Mouse (Mus musculus) thymus, postnatal 10 days (tissue): Measurements from ENCODE around the gene Angptl6.

Source experiments
- DNase-seq, 2 experiments: peaks; one replicate each; pipeline ENCODE4 v3.0.0; 2021; ENCODE audit warnings: low spot score in 2 of 2

Gene Angptl6

DNA sequence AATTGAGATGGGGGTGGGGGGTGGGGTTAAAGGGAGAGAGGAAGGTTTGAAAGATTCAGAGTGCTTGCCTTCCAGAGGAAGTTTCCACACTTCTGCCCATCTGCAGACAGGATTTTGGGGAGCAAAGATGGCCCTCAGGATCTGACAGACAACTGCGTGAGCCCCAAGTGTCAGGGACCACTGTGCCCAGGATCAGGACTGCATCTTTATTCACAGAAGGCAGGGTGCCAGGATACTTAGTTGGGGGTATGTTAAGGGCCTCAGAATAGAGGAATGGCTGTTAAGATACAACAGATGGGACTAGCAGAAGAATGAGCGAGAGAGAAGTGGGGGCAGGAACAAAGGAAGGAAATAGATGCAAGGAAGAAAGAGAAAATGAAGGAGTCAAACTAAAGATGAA lies 7.0 kb upstream of the Angptl6 start:
- no peak for DNase-seq

DNA sequence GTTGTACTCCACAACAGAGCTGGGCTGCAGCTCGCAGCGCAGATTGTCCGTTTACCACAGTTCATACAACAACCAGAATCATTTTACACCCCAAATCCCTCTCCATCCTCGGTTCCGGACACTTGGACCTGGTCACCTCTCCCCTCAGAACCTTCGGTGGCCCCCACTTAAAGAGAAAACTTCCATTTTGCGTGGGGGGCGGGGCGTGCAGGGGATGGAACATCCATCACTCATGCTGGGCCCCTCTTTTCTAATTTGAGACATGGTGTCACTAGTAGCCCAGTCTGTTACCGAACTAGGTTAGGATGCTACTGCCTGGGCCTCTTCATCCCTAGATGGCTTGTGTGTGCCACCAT lies 839 bp downstream of the Angptl6 start:
- DNase-seq = peak; percentile 34 to 61

DNA sequence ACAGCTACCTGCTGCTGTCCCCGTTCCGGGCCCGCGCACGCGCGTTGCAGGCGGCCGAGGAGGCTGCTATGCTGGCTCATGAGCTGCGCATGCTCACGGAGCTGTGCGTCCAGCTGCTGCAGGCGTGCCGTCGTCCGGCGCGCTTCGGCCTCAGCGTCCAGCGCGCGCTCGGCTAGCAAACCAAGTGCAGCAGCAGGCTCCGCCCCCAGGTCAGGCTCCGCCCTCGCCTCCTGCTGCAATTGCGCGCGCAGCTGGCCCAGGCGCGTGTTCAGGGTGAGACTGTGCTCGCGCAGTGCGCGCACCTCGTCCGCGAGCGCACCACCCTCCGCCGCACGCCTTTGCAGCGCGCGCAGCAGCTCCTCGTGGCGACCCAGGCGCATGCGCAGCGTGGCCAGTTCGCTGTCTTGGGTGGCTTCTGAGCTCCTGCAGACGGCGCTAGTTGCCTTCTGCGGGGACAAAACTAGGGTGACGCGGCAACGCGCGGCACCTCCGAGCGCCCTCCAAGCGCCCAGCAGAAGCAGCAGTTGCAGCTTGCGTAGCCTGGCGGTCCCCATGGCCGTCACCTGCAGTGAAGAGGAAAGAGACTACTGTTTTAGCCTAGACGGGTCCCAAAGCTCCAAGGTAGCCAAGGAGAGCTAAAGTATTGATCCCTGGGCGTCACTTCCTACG lies 1.4 kb downstream of the Angptl6 start:
- peak; percentile 98 to 99 for DNase-seq

DNA sequence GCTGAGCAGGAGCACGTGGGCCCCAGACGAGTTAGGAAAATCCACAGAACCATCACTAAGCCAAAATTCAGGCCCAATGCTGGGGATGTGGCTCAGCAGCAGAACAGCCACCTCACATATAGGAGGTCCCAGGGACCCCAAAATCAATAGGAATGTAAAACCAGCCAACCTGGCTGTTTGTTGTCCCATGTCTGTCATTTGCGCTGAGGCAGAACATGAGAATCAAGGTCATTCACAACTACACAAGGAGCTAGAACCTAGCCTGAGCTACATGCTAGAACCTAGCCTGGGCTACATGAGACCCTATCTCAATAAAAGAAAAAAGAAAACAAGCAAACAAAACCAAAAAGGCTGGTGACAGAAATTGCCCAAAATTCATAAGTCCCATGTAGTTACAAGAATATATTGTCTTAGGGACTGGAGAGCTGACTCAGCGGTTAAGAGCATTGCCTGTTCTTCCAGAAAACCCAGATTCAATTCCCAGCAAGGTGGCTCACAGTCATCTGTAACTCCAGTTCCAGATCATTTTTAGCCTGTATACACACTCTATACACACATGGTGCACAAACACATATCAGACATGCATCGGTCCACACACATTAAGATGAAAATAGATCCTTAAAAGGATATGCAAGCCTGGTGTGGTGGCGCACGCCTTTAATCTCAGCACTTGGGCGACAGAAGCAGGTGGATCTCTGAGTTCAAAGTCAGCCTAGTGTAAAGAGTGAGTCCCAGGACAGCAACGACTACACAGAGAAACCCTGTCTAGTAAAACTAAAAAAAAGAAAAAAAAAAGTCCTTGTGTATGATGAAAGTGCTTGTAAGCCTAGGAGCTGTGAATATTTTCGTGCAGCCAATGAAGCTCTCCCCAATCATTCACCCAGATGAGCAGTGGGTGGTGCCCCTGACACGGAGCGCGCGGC lies 2.1 kb downstream of the Angptl6 start:
- no peak for DNase-seq

DNA sequence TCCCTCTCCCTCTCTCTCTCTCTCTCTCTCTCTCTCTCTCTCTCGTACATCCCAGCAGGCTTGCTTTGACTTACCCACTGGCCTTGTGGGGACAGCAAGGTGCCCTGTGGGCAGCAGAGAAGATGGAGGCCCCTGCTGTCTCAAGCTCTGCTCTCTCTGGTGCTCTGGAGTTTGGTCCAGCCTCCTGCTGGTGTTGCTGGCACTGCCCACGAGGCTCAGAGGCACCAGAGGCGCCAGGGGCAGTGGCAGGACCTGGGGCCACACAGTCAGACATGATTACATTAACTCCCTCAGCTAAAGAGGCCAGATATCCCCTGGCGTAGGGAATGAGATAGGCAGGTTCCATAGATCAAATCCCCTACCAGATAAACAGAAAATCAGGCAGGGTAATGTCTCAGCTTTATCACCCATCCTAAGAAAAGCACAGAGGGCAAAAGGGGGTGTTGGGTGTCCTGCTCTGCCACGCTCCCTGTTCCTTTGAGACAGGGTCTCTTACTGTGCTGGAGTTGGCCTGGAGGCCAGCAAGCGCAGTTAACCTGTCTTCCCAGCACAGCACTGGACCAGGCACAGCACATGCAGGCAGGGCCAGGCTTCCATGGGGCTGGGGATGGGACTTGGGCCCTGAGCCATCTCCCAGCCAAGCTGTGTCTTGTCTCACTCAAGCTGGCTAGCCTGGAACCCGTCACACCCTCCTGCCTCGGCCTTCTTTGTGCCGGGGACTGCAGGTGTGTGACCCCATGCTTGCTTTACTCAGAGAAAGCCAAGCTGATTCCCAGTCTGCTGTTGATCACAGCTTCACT lies 3.0 kb downstream of the Angptl6 start:
- no peak for DNase-seq

DNA sequence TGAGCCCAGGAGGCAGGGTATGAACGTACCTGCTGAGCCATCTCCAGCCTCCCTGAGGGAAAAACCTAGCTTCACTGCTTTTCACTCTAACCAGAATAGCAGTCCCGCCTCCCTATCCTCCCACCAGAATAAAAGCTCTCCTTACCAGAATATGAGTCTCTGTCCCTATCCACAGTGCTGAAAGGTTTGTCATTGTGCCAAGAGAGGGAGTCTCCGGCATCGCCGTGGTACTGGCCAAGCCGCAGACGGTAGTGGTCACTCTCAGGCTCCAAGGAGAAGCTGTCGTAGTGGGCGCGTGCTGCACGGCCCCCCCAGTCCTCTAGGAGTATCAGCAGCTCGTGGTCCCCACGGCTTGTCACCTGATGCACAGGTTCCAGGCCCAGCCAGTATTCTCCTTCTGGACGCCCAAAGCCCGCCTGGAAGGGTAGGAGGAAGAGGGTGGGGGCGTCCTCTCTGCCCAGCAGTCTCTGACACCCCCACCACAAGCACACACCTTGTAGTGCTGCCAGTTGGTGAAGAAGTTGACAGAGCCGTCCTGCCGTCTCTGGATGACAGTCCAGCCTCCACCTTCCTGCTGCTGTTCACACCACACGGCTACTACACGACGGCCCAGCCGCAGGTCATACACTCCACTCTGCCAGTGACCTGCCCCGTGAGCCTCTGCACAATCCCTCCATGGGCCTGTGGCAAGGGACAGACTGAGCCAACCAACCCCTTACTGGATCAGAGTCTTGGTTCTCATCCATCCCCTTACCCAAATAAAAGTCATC lies 4.3 kb downstream of the Angptl6 start:
- DNase-seq = no peak

DNA sequence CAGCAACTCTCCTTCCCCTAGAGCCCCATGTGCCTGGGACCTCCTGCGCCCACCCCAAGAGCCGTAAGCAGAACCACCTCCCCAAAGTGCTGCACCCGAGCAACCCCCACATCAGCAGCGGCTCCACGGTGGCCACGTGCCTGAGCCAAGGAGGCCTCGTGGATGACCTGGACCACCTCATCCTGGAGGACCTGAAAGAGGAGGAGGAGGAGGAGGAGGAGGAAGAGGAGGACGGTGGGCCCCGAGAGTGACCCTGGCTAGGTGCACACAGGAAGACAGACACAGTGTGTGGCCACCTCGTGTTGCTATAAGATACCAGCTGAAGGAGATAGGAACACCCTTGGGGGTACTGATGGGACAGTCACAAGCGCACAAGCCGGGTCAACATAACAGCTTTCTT lies 6.0 kb downstream of the Angptl6 start:
- DNase-seq = no peak

DNA sequence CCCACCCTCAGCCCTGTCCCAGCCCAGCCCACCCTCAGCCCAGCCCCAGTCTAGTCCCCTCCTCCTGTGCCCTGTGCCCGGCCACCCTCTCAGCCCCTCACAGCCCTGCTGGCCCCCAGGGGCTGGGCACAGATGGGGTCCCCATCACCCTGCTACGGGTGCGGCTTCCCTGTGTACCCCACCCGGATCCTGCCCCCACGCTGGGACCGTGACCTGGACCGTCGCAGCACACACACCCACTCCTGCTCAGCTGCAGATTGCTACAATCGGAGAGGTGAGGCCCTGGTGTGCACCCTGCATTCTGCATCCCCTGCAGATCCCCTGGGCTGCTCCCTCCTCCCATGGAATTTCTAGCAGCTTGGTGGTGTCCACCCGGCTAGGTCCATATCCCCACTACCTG lies 6.5 kb downstream of the Angptl6 start:
- DNase-seq = no peak

DNA sequence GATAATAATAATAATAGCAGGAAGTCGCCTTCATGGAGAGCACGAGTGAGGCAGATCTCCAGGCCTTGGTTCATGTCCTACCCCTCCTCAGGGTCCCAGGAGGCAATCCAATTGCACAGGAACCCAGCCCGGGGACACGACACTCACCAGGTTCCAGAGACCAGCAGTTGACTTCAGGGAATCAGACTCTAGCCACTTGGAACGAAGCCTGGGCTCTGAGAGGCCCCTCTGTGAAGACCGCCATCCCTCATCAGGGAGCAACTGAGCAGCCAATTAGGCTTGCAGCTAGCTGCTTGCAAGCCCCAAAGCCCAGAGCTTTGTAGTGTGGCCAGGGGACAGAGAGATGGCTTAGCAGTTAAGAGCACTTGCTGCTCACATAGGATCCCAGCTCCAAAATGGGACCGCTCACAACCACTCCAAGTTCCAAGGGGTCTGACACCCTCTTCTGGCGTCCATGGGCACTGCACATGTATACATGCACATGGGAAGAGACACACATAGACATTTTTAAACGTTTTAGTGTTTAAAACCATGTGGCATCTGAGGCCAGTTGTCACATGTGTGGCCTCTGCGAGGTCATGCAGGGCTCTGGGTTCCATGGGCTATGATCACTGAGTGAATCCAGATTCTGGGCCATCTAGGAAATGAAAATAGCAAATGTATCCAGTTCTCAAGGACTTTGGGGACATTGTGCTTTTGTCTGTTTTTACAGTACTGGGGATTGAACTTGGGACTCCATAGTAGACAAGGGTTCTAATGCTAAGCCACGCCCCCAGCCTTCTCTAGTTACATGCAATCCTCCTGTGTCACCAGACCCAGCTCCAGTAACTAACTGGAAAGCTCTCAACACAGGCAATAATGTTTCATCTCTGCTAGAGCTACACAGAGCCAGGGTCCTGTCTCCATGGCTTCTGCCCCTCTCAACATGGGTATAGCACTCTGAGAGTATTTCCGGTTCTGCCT lies 9.0 kb downstream of the Angptl6 start:
- DNase-seq = no peak

DNA sequence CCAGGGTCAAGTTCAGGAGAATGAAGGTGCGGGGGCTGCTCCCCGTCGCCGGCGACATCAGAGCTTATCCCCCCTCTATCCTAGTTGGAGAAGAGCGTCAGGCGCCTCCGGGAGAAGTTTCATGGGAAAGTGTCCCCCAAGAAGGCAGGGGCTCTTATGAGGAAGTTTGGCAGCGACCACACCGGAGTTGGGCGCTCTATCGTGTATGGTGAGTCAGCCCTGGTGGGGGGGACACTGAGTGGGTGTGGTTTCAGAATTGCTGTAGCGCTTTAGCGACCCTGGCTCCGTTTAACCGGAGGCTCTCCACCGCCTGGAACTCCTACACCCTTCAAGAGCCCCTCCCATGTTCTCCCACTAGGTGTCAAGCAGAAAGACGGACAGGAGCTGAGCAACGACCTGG lies 10.3 kb downstream of the Angptl6 start:
- DNase-seq = no peak

DNA sequence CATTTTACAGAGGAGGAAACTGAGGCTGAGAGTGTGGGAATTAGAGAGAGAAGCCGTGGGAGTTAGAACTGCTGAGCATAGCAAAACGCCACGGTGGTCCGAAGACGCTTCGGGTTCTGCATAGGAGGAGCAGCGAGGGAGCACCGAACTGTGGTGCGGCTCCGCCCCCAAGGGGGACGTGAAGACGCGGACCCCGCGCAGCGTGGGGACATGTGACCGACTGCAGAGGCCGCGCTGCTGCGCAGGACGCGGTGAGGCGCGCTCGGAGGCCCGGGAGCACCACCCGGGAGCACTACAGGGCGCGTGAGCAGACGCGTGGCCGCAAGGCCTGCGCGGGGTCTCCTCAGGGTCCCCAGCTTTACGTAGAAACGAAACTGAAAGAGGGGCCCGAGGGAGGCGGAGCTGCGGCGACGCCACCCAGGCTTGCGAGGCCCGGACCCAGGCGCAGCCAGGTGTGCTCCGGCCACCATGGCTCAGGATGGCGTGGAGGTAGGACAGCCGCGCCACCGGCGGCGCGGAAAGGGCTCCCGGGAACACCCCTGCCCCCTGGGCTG lies 11.0 kb downstream of the Angptl6 start, which contains the start of gene A230050P20Rik:
Gene A230050P20Rik, plus strand, starts transcription at position 195 of the 554 bp plus-strand sequence.
- DNase-seq = peak in 1 of 2 experiments; percentile 41

DNA sequence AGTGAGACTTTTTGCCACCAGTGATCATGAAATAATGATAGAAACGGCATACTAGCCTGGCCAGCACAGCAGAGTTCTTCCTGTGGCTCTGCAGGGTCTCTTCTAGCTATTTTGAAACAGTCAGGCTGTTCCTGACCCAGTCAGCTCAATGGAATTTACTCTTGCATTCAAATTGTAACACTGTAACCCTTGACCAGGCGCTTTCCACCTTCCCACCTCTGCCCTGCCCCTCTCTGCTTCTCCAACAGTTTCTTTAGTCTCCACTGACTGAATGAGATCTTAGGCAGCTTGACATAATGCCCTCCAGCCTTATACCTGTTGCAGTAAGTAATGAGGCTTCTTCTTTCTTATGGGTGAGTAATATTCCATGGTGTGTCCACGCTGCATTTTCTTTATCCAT lies 12.6 kb downstream of the Angptl6 start:
- DNase-seq = no peak

DNA sequence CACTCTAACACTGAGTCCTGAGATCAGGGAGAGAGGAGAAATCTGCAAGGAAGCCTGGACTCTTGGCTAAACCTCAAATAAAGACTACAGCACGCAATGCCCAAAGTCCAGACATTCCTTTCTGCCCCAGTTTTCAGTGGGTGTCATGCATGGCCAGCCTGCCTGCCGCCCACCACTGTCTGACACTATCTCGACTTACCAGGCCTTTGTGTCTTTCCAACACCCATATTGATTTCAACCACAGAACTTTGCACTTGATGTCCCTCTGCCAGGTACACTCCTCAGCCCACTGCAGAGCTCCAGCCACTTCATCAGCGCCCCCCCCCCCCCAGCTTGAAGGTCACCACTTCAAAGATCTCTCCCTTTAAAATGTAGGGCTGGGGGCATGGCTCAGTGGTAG lies 17.3 kb downstream of the Angptl6 start:
- DNase-seq = no peak

DNA sequence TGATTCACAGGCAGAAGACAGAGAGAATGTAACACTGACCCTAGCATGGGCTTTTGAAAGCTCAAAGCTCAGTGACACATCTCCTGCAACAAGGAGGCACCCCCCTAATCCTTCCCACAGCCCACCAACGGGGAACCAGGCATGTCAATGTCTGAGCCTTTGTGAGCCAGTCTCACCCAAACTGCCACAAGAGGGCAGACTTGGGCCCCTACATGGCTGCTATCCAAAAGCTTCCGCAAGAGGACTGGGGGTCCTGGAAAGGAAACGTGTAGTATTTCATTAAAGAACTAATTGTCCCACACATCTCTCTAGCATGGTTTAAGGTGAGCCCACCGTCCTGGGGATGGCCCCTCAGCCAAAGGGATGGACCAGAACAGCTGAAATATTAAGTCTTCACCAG lies 17.7 kb downstream of the Angptl6 start:
- peak in 1 of 2 experiments; percentile 43 for DNase-seq

DNA sequence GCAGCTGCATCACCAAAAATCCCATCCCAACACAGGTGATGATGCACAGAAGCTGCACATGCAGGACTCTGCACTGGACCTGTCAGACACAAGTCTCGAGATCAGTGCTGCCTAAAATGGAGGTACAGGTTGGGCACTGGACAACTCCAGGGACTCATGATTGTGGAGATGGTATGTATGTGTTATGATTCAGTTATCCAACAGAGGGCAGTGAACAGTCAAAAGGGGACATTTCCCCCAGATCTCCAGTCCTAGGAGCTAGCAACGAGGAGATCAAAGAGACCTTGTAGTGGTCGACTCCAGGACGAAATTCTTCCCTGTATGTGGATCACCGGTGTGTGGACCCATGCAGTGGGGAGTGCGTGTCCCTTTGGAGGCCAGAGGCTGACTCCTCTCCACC lies 19.6 kb downstream of the Angptl6 start:
- no peak for DNase-seq

DNA sequence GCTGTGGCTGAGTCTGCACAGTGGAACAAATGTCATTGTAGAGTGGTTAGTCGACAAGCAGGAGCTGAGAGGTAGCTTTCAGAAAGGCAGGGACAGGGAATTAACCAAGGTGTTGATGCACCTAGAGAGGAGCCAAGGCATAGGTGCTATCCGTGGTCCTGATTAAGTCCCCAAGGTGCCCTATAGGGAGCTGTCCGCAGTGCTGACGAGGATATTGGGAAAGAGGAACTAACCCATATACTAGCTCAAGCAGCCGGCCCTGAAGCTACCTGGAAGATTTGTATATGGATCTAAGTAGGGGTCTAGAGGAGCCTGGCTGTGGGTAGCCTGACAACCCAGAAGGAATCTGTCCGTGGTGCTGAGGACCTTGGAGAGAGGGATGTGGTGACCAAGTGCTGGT lies 22.4 kb downstream of the Angptl6 start:
- DNase-seq = peak in 1 of 2 experiments; percentile 52

DNA sequence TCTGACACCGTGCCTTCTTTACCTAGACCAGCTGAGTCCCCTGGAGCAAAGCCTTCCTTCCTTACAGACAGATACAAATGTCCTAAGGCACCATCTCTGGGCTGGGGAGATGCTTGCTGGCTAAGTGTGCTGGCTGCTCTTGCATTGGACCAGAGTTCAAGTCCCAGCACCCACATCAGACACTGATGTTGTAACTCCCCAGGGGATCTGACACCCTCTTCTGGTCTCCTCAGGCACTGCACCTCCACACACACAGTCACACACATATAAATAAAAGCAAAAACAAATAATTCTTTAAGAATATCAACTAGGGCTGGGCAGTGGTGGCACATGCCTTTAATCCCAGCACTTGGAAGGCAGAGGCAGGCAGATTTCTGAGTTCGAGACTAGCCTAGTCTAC lies 29.3 kb downstream of the Angptl6 start:
- no peak for DNase-seq

DNA sequence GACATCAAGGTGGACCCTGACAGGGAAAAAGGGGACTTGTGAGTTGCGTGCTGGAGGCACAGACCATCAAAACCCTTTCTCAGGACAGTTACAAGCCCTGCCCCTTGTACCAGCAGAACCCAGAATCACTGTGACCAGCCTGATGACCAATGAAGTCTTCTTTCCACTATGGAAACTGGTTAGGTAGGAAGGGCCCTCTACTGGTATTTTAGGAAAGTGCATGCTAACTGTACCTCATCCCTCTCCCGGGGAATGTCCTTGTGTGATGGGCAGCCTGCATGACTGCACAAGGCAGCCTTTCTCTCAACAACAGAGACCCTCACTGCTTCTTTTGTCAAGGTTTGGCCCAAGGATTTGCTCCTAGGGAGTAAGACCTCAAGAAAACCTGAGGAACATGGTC lies 36.9 kb downstream of the Angptl6 start:
- DNase-seq = no peak

DNA sequence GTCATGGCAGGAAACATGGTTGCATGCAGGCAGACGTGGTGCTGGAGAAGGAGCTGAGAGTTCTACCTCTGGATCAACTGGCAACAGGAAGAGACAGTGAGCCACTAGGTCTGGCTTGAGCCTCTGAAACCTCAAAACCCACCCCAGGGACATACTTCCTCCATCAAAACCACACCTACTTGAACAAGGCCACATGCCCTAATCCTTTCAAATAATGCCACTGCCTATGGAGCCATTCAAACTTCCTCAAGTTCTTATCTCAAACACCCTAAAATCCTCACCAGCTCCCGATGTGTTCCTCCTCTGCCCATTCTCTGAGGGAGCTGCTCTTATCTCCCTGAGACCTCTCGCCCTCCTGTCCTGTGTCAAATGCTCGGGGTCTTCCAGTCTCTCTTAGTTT lies 37.3 kb downstream of the Angptl6 start:
- no peak for DNase-seq

DNA sequence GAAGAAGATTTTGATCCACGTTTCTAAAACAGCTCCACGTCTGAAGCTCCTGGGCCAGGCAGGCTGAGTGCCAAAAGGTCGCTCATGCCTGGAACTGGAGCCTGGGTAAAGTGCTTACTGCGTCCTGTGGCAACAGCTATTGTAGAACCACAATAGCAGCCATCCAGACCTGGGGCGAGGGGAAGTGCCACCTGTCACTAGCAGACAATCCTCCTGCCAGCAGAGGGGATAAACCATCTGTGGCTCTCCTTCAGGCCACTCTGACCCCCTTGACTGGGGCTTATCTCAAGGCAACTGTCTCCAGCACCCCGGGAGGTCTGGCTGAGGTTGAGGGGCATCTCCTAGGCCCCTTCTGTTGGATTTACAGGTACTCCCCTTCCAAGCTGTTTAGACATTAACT lies 40.6 kb downstream of the Angptl6 start:
- DNase-seq = no peak
